ENCODE assay signal across 15 mouse cellular contexts in genomic region chr14:74877287-74877686, GRCm38 (mm10).
DNase-seq lines count a peak whose midpoint lies in the region; ATAC-seq and TF ChIP-seq lines count a peak whose summit lies in the region.
"Had no signal": no experiment of that assay in that cellular context is flagged by ENCODE, and none has a peak within 500 bp of the region (broad histone marks: within the 10 kb centered on the region; RNA-seq: fewer than 3 reads in every experiment).

No protein-coding gene starts in this region.

- H3K79me2 ChIP-seq in heart, adult 2 months (replicated peaks; ENCODE audit: control insufficient read depth, insufficient read depth, low read length), result peaks cover 11% of the 10 kb centered on the region

- peak overlapping the region; percentile 35; the same call in 1 of the 2 replicates for H3K9ac ChIP-seq in heart, adult 2 months (ENCODE audit: low read depth, low read length)
- H3K9ac ChIP-seq: liver, embryonic 15.5 days; midbrain, embryonic 12.5 days; neural tube, embryonic 13.5 days had no signal

- WGBS in heart, adult 2 months, result 35% methylated on average over 5 of the region's 5 CpGs
- WGBS in kidney, adult 2 months, result 31% methylated on average over 5 of the region's 5 CpGs

- H3K27me3 ChIP-seq in heart, adult 2 months (ENCODE audit: control insufficient read depth, insufficient read depth, low read length), result no peaks in the 10 kb centered on the region
- H3K27me3 ChIP-seq in kidney, adult 2 months (replicated peaks; ENCODE audit: control insufficient read depth, insufficient read depth, low read length), result no peaks in the 10 kb centered on the region
- H3K27me3 ChIP-seq in Patski, result no peaks in the 10 kb centered on the region
- H3K27me3 ChIP-seq: liver, embryonic 15.5 days; midbrain, embryonic 12.5 days; neural tube, embryonic 13.5 days had no signal

- H3K4me1 ChIP-seq in heart, adult 2 months (ENCODE audit: control insufficient read depth, insufficient read depth, low read length), result peaks cover 20% of the 10 kb centered on the region
- H3K4me1 ChIP-seq in kidney, adult 2 months (ENCODE audit: control insufficient read depth, insufficient read depth, low read length), result peaks cover 13% of the 10 kb centered on the region
- H3K4me1 ChIP-seq: midbrain, embryonic 12.5 days had no signal

- POLR2A ChIA-PET in Patski (lab: Charles Lee), result interaction anchor here (0.8 to 0.9 kb wide), 2 partner anchors 9 to 29 kb away, joined by 4 read pairs; no protein-coding TSS in a partner anchor

- no peak for TF ChIP-seq CTCF in heart, adult 2 months (IDR thresholded peaks at IDR 0.05)
- no peak for TF ChIP-seq CTCF in kidney, adult 2 months (conservative IDR thresholded peaks at IDR 0.05; ENCODE audit: insufficient read depth, insufficient read length, low read depth, low read length)
- no peak for TF ChIP-seq CTCF in Patski (IDR thresholded peaks at IDR 0.05)

- peaks cover 5% of the 10 kb centered on the region; the same call in 1 of the 2 replicates for H3K36me3 ChIP-seq in heart, adult 2 months (ENCODE audit: control insufficient read depth, insufficient read depth, low read length)
- no peaks in the 10 kb centered on the region for H3K36me3 ChIP-seq in kidney, adult 2 months (ENCODE audit: control insufficient read depth, insufficient read depth, low read length)
- H3K36me3 ChIP-seq: liver, embryonic 15.5 days; midbrain, embryonic 12.5 days; neural tube, embryonic 13.5 days had no signal

- in situ Hi-C loops in Patski (cut with MboI; ENCODE audit: low pct_unique_long_range_greater_than_20kb), result loop anchor here (5.0 kb wide), 1 partner anchor 40 kb away; no protein-coding TSS in a partner anchor

- ATAC-seq in Patski, result peak; percentile 65

- no peak overlapping the region for H3K4me3 ChIP-seq in heart, adult 2 months
- no peak overlapping the region for H3K4me3 ChIP-seq in kidney, adult 2 months (ENCODE audit: insufficient read depth, low read depth, low read length)
- H3K4me3 ChIP-seq: layer of hippocampus, adult 2 months; liver, embryonic 15.5 days; midbrain, embryonic 12.5 days; neural tube, embryonic 13.5 days had no signal

- H3K27ac ChIP-seq in heart, adult 2 months, result no peak overlapping the region
- H3K27ac ChIP-seq in kidney, adult 2 months (ENCODE audit: insufficient read depth, low read depth, low read length), result peak overlapping the region; percentile 19
- H3K27ac ChIP-seq: layer of hippocampus, adult 2 months; liver, embryonic 15.5 days; midbrain, embryonic 12.5 days; neural tube, embryonic 13.5 days had no signal

- CTCF ChIA-PET in Patski (lab: Charles Lee), result interaction anchor here (1.0 kb wide), 1 partner anchor 54 kb away, joined by 3 read pairs; no protein-coding TSS in a partner anchor

- no peak for TF ChIP-seq EP300 in heart, adult 2 months (IDR thresholded peaks at IDR 0.05; ENCODE audit: insufficient read depth, low read depth, low read length)

- DNase-seq in heart, adult 2 months, result no peak
- DNase-seq in heart, postnatal 36 days, result no peak
- DNase-seq in kidney, adult 2 months, result peak; percentile 22
- no peak for DNase-seq in kidney, adult 18-20 months
- DNase-seq in Patski (ENCODE audit: low read depth, low spot score), result no peak
- DNase-seq in lung, postnatal 25 days (ENCODE audit: low spot score), result peak; percentile 64
- no peak for DNase-seq in urinary bladder, adult 18-20 months (ENCODE audit: low spot score in 2 of 2)
- DNase-seq in neural tube, embryonic 10.5 days (ENCODE audit: extremely low spot score, low spot score), result no peak
- DNase-seq: cerebellum, postnatal 36 days; heart, postnatal 14 days; thymus, postnatal 14 days had no signal

- no peak for TF ChIP-seq POLR2A in heart, adult 2 months (IDR thresholded peaks at IDR 0.05; ENCODE audit: insufficient read depth, low read depth, low read length)
- no peak for TF ChIP-seq POLR2A in kidney, adult 2 months (IDR thresholded peaks at IDR 0.05; ENCODE audit: low read depth, low read length)

- intact Hi-C loops in heart, adult 2 months (cut with DNase I), result no loop called here
- intact Hi-C loops in heart, postnatal 36 days (cut with DNase I), result no loop called here

Comparison
In these comparisons a context has a peak if more than half of its experiments do, and no peak if none do; other contexts are left out.
1. DNase-seq: peak in kidney, adult 2 months (single experiment) and lung, postnatal 25 days (single experiment); none in heart, adult 2 months (0 of 2), heart, postnatal 36 days (0 of 2), kidney, adult 18-20 months (single experiment), Patski (single experiment), urinary bladder, adult 18-20 months (0 of 2) and neural tube, embryonic 10.5 days (single experiment).